Mouse (Mus musculus): Measurements from ENCODE around the gene Armc8.

Armc8 gene

GRCm38 (mm10) chr9:99505875-99506274 lies 62.8 kb downstream of the Armc8 start:
- DNase-seq (ENCODE audit: low spot score in 2 of 2) = no peak

- no peak for DNase-seq (ENCODE audit: low spot score in 2 of 2)
Observed at GRCm38 (mm10) chr9:99499336-99499735, 69.4 kb downstream of the Armc8 start.

GRCm38 (mm10) chr9:99492634-99493200 lies 76.0 kb downstream of the Armc8 start:
- no peak for DNase-seq (ENCODE audit: low spot score in 2 of 2)

- no peak for DNase-seq (ENCODE audit: low spot score in 2 of 2)
Observed at GRCm38 (mm10) chr9:99491050-99491449, 77.6 kb downstream of the Armc8 start.

GRCm38 (mm10) chr9:99487841-99488240 lies 80.9 kb downstream of the Armc8 start:
- no peak for DNase-seq (ENCODE audit: low spot score in 2 of 2)

- no peak for DNase-seq (ENCODE audit: low spot score in 2 of 2)
Observed at GRCm38 (mm10) chr9:99487126-99487695, 81.5 kb downstream of the Armc8 start.

- no peak for DNase-seq (ENCODE audit: low spot score in 2 of 2)
Observed at GRCm38 (mm10) chr9:99485144-99485543, 83.6 kb downstream of the Armc8 start.

- DNase-seq (ENCODE audit: low spot score in 2 of 2) = no peak
Observed at GRCm38 (mm10) chr9:99484632-99485031, 84.1 kb downstream of the Armc8 start.

GRCm38 (mm10) chr9:99483191-99483590 lies 85.5 kb downstream of the Armc8 start:
- DNase-seq (ENCODE audit: low spot score in 2 of 2) = no peak

- DNase-seq (ENCODE audit: low spot score in 2 of 2) = peak in 1 of 2 experiments; percentile 22
Observed at GRCm38 (mm10) chr9:99480764-99481163, 87.9 kb downstream of the Armc8 start.

GRCm38 (mm10) chr9:99479181-99479711 lies 89.5 kb downstream of the Armc8 start:
- peak; percentile 16 to 48 for DNase-seq (ENCODE audit: low spot score in 2 of 2)

GRCm38 (mm10) chr9:99471334-99471733 lies 97.4 kb downstream of the Armc8 start:
- no peak for DNase-seq (ENCODE audit: low spot score in 2 of 2)

GRCm38 (mm10) chr9:99470347-99471092 lies 98.2 kb downstream of the Armc8 start:
- no peak for DNase-seq (ENCODE audit: low spot score in 2 of 2)

- no peak for DNase-seq (ENCODE audit: low spot score in 2 of 2)
Observed at GRCm38 (mm10) chr9:99469681-99470273, 98.9 kb downstream of the Armc8 start.

GRCm38 (mm10) chr9:99468572-99468971 lies 100.1 kb downstream of the Armc8 start:
- DNase-seq (ENCODE audit: low spot score in 2 of 2) = no peak

- DNase-seq (ENCODE audit: low spot score in 2 of 2) = no peak
Observed at GRCm38 (mm10) chr9:99464876-99465275, 103.8 kb downstream of the Armc8 start.

- DNase-seq (ENCODE audit: low spot score in 2 of 2) = no peak
Observed at GRCm38 (mm10) chr9:99459730-99460129, 109.0 kb downstream of the Armc8 start.

GRCm38 (mm10) chr9:99458529-99459208 lies 110.0 kb downstream of the Armc8 start:
- peak in 1 of 2 experiments; percentile 52 for DNase-seq (ENCODE audit: low spot score in 2 of 2)

GRCm38 (mm10) chr9:99454211-99454610 lies 114.5 kb downstream of the Armc8 start:
- no peak for DNase-seq (ENCODE audit: low spot score in 2 of 2)

- DNase-seq (ENCODE audit: low spot score in 2 of 2) = no peak
Observed at GRCm38 (mm10) chr9:99451161-99451560, 117.5 kb downstream of the Armc8 start, which contains the start of gene Nme9. Gene Nme9, plus strand, starts transcription at chr9:99451475.

GRCm38 (mm10) chr9:99449886-99450647 lies 118.6 kb downstream of the Armc8 start:
- peak in 1 of 2 experiments; percentile 48 for DNase-seq (ENCODE audit: low spot score in 2 of 2)

Measured in left cerebral cortex, adult 9 months (tissue).